Mouse (Mus musculus): ENCODE results near the gene Npm3. TPM values are rescaled to one million over a fixed set of nuclear protein-coding genes. Genes with fewer than 3 reads are reported as not detected.

The Npm3 gene
- total RNA-seq, 2 experiments from 2014 or later = 1.1 to 5.4 TPM

GRCm38 (mm10) chr19:45737208-45737845, 12.1 kb downstream of the Npm3 start:
- no peak for ATAC-seq (replicated peaks; ENCODE audit: low FRiP score, poor library complexity, severe bottlenecking)

GRCm38 (mm10) chr19:45736855-45737207, 12.6 kb downstream of the Npm3 start:
- ATAC-seq (replicated peaks; ENCODE audit: low FRiP score, poor library complexity, severe bottlenecking) = no peak

GRCm38 (mm10) chr19:45736241-45736640, 13.2 kb downstream of the Npm3 start:
- ATAC-seq (replicated peaks; ENCODE audit: low FRiP score, poor library complexity, severe bottlenecking) = no peak

GRCm38 (mm10) chr19:45734762-45735161, 14.6 kb downstream of the Npm3 start:
- ATAC-seq (replicated peaks; ENCODE audit: low FRiP score, poor library complexity, severe bottlenecking) = no peak

GRCm38 (mm10) chr19:45734191-45734590, 15.2 kb downstream of the Npm3 start:
- ATAC-seq (replicated peaks; ENCODE audit: low FRiP score, poor library complexity, severe bottlenecking) = no peak

- no peak for ATAC-seq (replicated peaks; ENCODE audit: low FRiP score, poor library complexity, severe bottlenecking)
Observed at GRCm38 (mm10) chr19:45733564-45733963, 15.8 kb downstream of the Npm3 start.

- ATAC-seq (replicated peaks; ENCODE audit: low FRiP score, poor library complexity, severe bottlenecking) = no peak
Observed at GRCm38 (mm10) chr19:45731658-45732057, 17.7 kb downstream of the Npm3 start.

- ATAC-seq (replicated peaks; ENCODE audit: low FRiP score, poor library complexity, severe bottlenecking) = no peak
Observed at GRCm38 (mm10) chr19:45730042-45730441, 19.3 kb downstream of the Npm3 start.

GRCm38 (mm10) chr19:45727231-45727630, 22.2 kb downstream of the Npm3 start:
- ATAC-seq (replicated peaks; ENCODE audit: low FRiP score, poor library complexity, severe bottlenecking) = no peak

- ATAC-seq (replicated peaks; ENCODE audit: low FRiP score, poor library complexity, severe bottlenecking) = no peak
Observed at GRCm38 (mm10) chr19:45725677-45726277, 23.6 kb downstream of the Npm3 start.

- ATAC-seq (replicated peaks; ENCODE audit: low FRiP score, poor library complexity, severe bottlenecking) = no peak
Observed at GRCm38 (mm10) chr19:45722188-45722587, 27.2 kb downstream of the Npm3 start.

GRCm38 (mm10) chr19:45718286-45718685, 31.1 kb downstream of the Npm3 start:
- ATAC-seq (replicated peaks; ENCODE audit: low FRiP score, poor library complexity, severe bottlenecking) = no peak

GRCm38 (mm10) chr19:45717493-45718220, 31.7 kb downstream of the Npm3 start:
- no peak for ATAC-seq (replicated peaks; ENCODE audit: low FRiP score, poor library complexity, severe bottlenecking)

- ATAC-seq (replicated peaks; ENCODE audit: low FRiP score, poor library complexity, severe bottlenecking) = no peak
Observed at GRCm38 (mm10) chr19:45708704-45709103, 40.7 kb downstream of the Npm3 start.

Other genes with a start within 250 kb of the Npm3 start
- gene Poll, start 189.1 kb downstream of the Npm3 start, total RNA-seq (2015; ENCODE audit: low replicate concordance) = 3.6 TPM in 1 of 2 replicates, not detected in the other
- 3.0 TPM in 1 of 2 replicates, not detected in the other for gene Poll, start 189.1 kb downstream of the Npm3 start, total RNA-seq (2017; ENCODE audit: low replicate concordance)
- 3.4 TPM in 1 of 2 replicates, not detected in the other for gene Gm17018, start 189.0 kb downstream of the Npm3 start, total RNA-seq (2015; ENCODE audit: low replicate concordance)
- gene Gm17018, start 189.0 kb downstream of the Npm3 start, total RNA-seq (2017; ENCODE audit: low replicate concordance) = 4.0 and 7.7 TPM in 2 replicates
- gene Fbxw4, start 89.3 kb downstream of the Npm3 start, total RNA-seq (2015; ENCODE audit: low replicate concordance) = 20.5 and 26.4 TPM in 2 replicates
- 22.2 and 23.4 TPM in 2 replicates for gene Fbxw4, start 89.3 kb downstream of the Npm3 start, total RNA-seq (2017; ENCODE audit: low replicate concordance)
- gene Fgf8, start 6.7 kb downstream of the Npm3 start, total RNA-seq (2015; ENCODE audit: low replicate concordance) = not detected in 2 replicates
- gene Fgf8, start 6.7 kb downstream of the Npm3 start, total RNA-seq (2017; ENCODE audit: low replicate concordance) = not detected in 2 replicates
- 106 and 118 TPM in 2 replicates for gene Mgea5, start 34.2 kb upstream of the Npm3 start, total RNA-seq (2015; ENCODE audit: low replicate concordance)
- 181 and 220 TPM in 2 replicates for gene Mgea5, start 34.2 kb upstream of the Npm3 start, total RNA-seq (2017; ENCODE audit: low replicate concordance)
- gene Kcnip2, start 66.5 kb upstream of the Npm3 start, total RNA-seq (2015; ENCODE audit: low replicate concordance) = not detected in 2 replicates
- 0.26 TPM in 1 of 2 replicates, not detected in the other for gene Kcnip2, start 66.5 kb upstream of the Npm3 start, total RNA-seq (2017; ENCODE audit: low replicate concordance)
- 0.72 and 3.4 TPM in 2 replicates for gene Armh3, start 248.9 kb upstream of the Npm3 start, total RNA-seq (2015; ENCODE audit: low replicate concordance)
- 1.2 and 2.0 TPM in 2 replicates for gene Armh3, start 248.9 kb upstream of the Npm3 start, total RNA-seq (2017; ENCODE audit: low replicate concordance)